In genomic region chr9:50603189-50603997, GRCm38 (mm10) we compare ENCODE assay signal across 8 mouse cellular contexts. TPM values are rescaled to one million over a fixed set of nuclear protein-coding genes. Genes with fewer than 3 reads are reported as not detected.
A peak's percentile ranks its signal among the peaks of the same experiment; 100 is the strongest.
DNase-seq lines count a peak whose midpoint lies in the region; ATAC-seq lines count a peak whose summit lies in the region.

Gene Sdhd, minus strand, starts transcription at chr9:50603812.
Gene Timm8b, plus strand, starts transcription at chr9:50603910.

- WGBS in hindbrain, embryonic 12.5 days, result 1% methylated on average over 48 of the region's 48 CpGs

- H3K27ac ChIP-seq in hindbrain, embryonic 12.5 days, result peak within 1 kb of the TSS; percentile 89

- peak within 1 kb of the TSS; percentile 85 for H3K4me3 ChIP-seq in hindbrain, embryonic 12.5 days

- H3K4me1 ChIP-seq in hindbrain, embryonic 12.5 days, result peaks cover 25% of the 10 kb centered on the region

- DNase-seq in NIH3T3 (ENCODE audit: low read depth), result peak; percentile 95
- DNase-seq in cerebellum, postnatal 10 days, result peak; percentile 95 to 97
- peak; percentile 93 for DNase-seq in frontal cortex, postnatal 10 days (ENCODE audit: low spot score in 2 of 2)
- peak; percentile 92 to 96 for DNase-seq in layer of hippocampus, postnatal 14 days (ENCODE audit: low spot score in 2 of 2)
- peak; percentile 92 for DNase-seq in lung, postnatal 14 days
- peak; percentile 92 for DNase-seq in retina, adult 2 months (ENCODE audit: low read depth, low spot score)
- DNase-seq in thymus, postnatal 36 days, result peak; percentile 88 to 93

- no peaks in the 10 kb centered on the region for H3K9me3 ChIP-seq in hindbrain, embryonic 12.5 days (replicated peaks)

- H3K36me3 ChIP-seq in hindbrain, embryonic 12.5 days, result peaks cover 35% of the 10 kb centered on the region

- no peaks in the 10 kb centered on the region for H3K27me3 ChIP-seq in hindbrain, embryonic 12.5 days

- peak within 1 kb of the TSS; percentile 90 for H3K9ac ChIP-seq in hindbrain, embryonic 12.5 days

- peak; percentile 98 for ATAC-seq in hindbrain, embryonic 12.5 days (ENCODE audit: low FRiP score)

- H3K4me2 ChIP-seq in hindbrain, embryonic 12.5 days (replicated peaks), result peak within 1 kb of the TSS; percentile 91

RNA-seq across cellular contexts. Expression of gene Sdhd, which starts in this region (rescaled TPM):
- polyA plus RNA-seq in hindbrain, embryonic 12.5 days (2016; fragmentation: Nextera tagmentation; extraction: Ambion mirVana), result 208 TPM in 2 replicates
- 100 to 1,000 TPM; 140 to 146 TPM for total RNA-seq in layer of hippocampus, postnatal 14 days (2021)

RNA-seq across cellular contexts. Expression of gene Timm8b, which starts in this region (rescaled TPM):
- 280 and 325 TPM in 2 replicates for polyA plus RNA-seq in hindbrain, embryonic 12.5 days (2016; fragmentation: Nextera tagmentation; extraction: Ambion mirVana)
- total RNA-seq in layer of hippocampus, postnatal 14 days (2021), result 100 to 1,000 TPM; 251 to 256 TPM

Comparison
In these comparisons a context has a peak if more than half of its experiments do, and no peak if none do; other contexts are left out.
1. Peak in every context shown above with its lines: DNase-seq, ATAC-seq, H3K4me3 ChIP-seq and H3K27ac ChIP-seq.